Mouse (Mus musculus) thymus, adult 18-20 months (tissue): ENCODE measurements around the gene Crybg1.
"Not testable (repeated sequence)": the region's sequence is repeated elsewhere in the genome, so short reads cannot be mapped to it uniquely, and the experiment has no call there.

Experiments
- DNase-seq, 2 experiments: peaks; one replicate each; pipeline ENCODE4 v3.0.0; 2022; ENCODE audit warnings: mixed read lengths in 2 of 2

Crybg1 gene

DNA sequence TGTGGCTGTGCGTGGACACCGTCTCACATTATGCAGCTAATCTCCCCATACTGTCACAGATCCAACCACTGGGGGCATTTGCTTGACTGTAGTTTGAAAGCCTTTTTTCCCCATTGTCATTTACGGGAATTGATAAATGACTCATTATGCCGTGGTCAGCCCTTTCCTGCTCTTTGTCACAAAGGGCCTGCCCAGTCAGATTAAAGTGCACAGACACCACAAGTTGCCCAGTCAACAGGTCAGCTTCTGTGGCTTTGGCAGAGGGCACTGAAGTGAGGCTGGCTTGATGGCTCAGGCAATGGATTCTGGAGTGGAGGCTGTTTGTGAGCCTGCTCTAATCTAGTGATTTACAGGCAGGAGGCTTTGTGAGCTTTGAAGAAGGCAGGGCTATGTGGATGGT, 204.9 kb downstream of the Crybg1 start:
- DNase-seq, result no peak

DNA sequence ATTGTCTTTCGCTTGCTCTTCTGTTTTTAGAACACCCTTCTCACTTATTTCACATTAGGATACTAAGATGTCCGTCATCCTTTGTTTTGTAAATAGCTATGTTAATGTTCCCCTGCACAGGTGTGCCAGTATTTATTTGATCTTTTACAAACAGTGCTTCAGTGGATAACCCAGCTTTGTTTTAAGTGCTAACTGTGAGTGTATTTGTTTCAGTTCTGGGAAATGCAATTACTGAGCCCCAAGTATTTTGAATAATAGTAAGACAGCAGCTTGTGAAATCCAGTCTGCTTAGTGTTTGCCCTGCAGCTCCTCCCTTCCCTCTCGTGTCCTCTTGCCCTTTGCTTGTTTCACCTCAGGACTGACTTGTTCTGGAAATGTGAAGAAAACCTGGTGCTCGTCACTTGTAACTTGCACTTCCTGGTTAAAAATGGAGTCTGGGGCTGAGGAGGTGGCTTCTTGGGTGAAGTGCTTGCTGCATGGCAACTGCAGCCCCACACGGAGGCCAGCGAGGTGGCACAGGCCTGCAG, 209.5 kb downstream of the Crybg1 start:
- DNase-seq, result no peak

DNA sequence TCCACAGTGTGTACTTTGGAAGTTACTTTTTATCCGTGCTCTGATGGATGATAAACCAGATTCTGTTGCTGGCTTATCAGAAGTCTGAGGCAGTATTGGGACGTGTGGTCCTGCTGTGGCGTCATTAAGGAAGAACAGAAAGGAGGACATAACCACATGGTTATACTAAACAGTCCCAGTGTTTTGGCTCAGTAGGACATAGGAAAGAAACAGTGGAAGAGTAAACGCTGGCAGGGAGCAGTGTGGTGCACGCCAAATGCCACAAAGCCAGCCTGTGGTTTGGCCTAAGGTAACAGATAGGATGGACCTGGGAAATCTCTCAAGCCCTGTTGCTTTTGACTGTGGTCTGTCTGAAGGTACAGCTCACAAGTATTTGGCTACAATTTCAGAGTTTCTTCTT, 220.1 kb downstream of the Crybg1 start:
- no peak for DNase-seq

DNA sequence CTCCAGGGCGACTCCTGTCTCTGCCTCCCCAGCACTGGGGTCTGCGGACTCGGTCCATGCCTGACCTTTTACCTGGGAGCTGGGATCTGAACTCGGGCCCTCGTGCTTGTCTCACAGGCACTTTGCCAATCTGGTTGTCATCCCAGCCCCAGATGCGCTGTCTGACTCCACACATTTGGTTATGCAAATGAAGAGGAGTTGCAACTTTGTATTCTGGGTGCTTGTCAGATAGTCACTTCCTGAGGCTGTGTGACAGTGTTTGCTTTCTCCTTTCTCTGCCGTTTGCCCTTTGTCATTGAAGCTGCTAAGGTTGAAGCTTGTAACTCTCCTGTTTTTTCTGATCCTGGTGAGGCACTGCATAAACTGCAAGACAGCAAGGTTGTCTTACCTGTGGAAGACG, 220.9 kb downstream of the Crybg1 start:
- DNase-seq, result no peak

DNA sequence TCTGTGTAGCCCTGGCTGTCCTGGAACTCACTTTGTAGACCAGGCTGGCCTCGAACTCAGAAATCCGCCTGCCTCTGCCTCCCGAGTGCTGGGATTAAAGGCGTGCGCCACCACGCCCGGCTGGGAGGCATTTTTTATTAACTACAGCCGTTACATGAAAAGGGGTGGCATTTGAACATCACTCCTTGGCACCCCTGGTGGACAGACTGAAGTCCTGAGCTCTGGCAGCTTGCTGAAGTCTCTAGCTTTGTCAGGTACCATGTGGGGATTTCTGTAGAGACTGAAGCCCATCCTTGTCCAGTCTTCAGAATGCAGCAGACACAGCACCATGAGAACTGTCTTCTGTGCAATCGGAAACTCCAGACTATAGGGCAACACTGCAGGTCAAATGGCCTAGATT, 222.9 kb downstream of the Crybg1 start:
- not testable (repeated sequence) for DNase-seq

DNA sequence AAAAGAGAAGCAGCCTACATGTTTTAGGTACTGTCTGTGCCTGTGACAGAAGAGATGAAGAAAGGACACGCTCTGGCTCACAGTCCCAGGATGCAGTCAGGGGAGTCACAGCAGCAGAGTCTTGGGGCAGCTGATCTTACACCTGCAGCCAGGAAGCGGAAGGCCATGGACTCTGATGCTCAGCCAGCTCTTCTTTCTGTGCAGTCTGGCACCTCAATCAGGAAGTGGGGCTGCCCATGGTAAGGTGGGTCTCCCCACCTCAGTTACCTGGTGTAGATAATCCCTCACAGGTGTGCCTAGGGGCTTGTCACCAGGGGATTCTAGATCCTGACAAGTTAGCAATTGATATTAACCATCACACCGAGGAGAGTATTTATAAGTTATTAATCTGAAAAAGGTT, 225.6 kb downstream of the Crybg1 start:
- no peak for DNase-seq

DNA sequence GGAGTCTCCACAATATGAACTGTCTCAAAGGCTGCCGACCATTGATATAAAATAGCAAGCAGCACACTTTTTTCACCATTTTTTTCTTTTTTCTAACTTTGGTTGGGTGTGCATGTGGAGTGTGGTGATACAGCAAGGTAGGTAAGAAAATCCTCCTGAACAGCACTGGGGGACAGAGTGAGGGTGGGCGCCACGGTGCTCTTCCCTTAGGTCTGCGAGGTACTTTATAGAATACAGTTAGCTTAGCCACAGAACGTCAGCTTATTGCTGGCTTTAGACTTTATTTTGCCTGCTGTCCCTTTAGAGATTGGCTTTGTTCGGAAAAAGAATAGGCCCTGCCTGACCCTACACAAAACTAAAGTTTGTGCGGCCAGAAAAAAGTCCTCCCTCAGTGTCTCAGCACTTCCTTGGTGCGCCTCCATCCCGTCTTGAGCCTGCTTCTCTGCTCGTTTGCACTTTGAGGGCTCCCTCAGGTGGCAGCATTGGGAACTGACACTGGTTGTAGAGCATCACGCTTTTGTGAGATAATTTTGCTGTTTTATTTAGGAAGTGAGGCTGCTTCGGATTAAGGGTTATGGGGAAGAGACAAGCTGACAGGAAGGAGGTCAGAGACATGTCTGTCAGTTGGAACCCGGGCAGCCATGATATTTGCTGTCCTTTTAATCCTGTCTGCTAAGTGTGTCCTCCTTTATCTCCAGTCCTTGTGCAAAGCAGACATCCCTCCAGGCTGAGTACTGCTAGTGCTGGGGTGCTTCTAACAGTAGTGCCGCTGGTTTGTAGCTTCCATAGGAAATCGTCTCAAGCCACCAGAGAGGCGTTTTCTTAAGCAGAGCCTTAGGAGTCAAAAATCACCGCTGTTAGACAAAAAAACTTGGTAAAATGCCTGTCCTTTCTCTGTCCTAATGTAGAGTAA, 229.7 kb downstream of the Crybg1 start:
- peak; percentile 54 to 63 for DNase-seq

DNA sequence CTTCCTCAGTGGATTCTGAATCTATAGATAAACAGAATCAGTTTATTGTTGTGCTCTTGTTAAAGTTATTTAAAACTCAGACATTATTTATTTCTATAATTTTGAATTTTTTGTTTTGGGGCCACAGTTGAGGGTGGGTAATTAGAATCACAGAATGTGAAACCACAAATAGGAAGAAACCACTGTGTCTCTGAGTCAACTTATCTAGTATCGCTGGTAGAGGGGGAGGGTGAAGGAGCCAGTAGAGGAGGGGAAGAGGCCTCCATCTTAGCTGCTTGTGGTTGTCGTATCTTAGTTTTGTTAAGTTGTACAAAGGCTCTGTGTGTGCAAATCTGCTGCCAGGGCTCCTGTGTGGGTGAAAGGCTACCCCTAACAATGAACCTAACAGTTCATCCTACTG, 231.9 kb downstream of the Crybg1 start:
- DNase-seq, result no peak

DNA sequence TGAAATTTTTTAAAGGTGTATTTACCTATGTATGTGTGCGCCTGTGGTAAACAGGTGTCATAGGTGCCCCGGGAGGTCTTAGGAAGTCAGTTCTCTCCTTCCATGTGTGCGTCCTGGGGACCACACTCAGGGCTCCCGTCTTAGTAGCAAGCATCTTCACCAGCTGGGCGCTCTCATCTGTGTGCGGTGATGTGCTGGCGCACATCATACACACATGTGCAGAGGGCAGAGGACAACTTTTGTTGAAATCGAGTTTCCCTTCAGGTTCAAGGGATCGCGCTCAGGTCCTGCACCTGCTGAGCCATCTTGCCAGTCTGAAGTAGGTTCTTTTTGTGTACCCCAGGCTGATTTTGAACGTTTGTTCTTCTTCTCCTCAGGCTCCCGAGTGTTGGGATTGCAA, 232.5 kb downstream of the Crybg1 start:
- no peak for DNase-seq

DNA sequence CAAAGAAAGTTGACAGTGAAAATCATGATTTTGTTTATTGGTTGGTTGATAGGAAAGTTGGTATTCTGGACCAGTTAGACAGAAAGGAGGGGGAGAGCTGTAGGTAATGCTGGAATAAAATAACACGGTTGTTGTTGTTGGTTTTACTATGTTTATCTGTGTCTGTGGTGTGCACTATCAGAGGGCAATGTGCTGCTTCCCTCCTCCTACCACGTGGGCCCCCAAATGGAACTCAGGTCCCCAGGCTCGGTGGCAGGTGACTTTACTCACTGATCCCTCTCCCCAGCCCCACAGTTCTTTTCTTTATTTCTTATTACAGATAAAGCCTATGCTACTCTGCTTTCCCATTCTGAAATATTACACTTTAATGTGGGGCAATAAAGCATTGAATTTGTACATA, 236.4 kb downstream of the Crybg1 start:
- DNase-seq, result no peak

DNA sequence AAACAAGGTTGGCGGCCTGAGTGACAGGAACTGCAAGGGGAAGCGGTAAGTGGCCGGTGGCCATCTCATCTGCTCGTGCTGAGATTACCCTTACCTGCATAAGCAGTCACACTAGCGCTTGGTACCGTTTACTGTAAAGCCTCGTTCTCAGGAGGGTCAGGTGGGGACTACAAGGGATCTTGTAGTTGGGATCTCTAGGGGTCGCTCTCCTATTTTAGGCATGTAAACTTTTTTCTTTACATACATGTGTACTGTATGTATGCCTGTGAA, 237.8 kb downstream of the Crybg1 start:
- DNase-seq, result no peak

DNA sequence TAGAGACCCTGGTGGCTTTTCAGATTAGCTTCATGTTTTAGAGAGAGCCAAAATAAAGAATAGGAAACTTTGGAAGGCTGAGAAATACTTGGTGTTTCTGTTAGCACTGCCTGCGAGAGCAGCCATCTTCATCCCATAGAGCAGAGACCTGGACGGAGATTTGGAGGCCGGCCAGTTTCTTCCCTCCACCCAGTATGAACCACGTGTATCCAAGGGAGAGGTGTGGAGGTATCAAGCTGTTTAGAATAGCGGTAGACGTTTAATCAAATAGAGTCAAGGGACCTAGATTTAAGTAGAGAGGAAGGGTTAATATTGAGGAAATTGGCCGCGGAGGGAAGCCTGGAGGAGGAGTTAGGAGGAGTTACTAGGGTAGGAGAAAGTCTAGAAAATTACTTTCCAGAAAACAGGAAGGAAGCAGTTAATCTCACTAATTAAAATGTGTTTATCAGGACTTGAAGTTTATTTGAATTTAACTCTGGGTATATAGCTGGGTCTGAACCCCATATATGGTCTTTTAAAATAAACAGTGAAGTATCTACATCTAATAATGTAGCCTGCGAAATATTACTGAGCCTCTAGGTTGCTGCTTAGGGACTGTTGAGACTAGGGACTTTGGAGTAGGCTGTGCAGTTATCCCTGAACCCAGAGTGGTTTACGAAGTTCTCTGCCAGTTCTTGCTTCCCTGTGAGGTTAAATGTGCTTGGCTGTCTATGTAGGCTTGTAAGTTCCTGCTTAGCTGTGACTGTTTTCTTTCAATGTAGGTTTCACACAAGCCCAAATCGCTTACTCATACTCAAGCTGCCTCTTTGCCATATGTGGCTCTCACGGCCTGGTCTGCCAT, 238.4 kb downstream of the Crybg1 start:
- DNase-seq, result no peak

DNA sequence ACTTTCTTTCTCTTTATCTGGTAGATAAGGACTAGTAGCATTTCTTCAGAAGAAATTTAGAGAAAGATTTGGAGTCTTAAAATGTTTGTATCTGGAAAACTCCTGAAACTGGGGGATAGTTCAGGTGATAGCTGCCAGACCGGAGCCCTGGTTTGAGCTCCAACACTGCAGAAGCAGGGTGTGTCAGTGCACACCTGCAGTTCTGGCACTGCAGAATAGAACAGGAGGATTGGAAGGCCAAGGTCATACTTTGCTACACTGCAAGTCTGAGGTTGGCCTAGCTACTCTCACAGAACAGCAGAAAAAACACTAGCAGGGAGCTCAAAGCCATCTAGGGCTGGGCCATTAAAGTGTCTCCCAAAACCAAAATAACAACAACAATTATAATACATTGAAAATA, 244.1 kb downstream of the Crybg1 start:
- DNase-seq, result no peak

DNA sequence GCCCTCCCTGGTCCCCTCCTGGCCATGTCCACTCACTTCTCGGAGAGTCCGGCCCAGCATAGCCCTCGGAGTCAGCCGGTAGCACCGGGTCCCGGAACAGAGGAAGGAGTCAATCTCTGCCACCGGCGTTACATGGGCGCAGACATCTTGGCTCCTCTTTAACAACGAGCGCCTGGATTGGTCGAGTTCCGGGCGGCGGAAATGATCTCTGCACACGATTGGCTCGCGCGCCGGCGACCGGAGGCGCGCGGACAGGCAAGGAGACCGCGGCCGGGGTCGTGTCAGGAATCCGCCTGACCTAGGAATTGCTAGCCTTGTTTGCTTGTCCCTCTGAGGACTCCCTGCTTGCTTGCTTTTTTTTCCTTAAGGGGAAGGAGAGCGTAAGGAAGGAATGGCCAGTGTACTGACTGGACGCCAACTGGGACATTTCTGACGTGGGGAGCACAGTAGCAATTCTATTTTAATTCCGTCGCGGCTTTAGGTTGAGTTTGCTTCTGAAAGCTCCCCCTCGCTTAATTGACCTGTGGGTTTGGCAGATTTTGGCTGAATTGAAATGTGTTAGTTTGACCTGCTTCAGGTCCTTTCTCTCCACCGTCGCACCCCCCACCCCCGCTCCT, 247.0 kb downstream of the Crybg1 start, which contains the start of the genes Qrsl1 and Rtn4ip1:
TSS of gene Qrsl1 (minus strand) at position 168 of the 617 bp plus-strand sequence.
TSS of gene Rtn4ip1 (plus strand) at position 230 of the 617 bp plus-strand sequence.
- peak; percentile 80 to 85 for DNase-seq

DNA sequence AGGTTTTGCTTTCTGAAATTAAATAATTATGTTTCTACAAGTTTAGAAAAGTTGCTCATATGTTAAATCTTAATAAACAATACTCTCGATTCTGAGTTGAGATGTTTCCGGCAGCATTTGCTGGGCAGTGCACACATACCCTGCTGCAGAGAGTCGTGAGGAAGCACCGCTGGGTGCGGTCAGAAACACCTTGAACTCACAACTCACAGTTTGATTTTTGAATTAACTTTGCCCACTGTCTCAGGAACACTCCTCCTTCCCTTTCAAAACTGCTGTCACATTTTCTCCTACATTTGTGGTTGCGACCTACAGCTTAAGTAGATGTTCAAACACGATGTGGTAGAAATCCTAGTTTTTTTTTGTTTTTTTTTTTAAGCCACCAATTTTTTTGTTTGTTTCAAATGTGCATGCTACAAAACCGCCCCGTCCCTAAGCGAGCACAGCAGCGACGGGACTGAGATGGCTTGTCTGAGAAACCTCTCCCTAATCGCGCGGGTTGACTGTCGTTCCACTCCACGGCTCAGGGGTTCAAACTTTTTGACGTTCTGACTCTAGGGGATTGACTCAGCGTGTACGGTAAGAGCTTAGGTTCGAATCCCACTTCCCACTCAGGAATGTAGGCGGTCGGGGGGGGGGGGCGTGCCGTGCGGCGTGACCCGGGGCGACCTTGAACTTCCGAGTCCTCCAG, 247.6 kb downstream of the Crybg1 start:
- DNase-seq, result no peak
